Mouse (Mus musculus) monocyte, adult 5-6 weeks (primary cell): Measurements from ENCODE around the gene Gys2. TPM values are rescaled to one million over a fixed set of nuclear protein-coding genes. Genes with fewer than 3 reads are reported as not detected.

ENCODE experiments used
- ATAC-seq: fragments of 153-309, 156-312 bp; replicated peaks from 2 replicates; pipeline ENCODE4 v1.8.0; 2017; ENCODE audit warnings: mild to moderate bottlenecking; ENCODE audit not compliant: low TSS enrichment, insufficient number of reproducible peaks, severe bottlenecking, poor library complexity, low FRiP score
- total RNA-seq: library from RNA; stranded (forward); fragments of 200-1000, 200-491, 200-594 nt; gene quantifications from 3 replicates; pipeline ENCODE4 v1.2.3, GENCODE M21; 2017

The Gys2 gene
- total RNA-seq, 1 experiment from 2014 or later, result not detected

DNA sequence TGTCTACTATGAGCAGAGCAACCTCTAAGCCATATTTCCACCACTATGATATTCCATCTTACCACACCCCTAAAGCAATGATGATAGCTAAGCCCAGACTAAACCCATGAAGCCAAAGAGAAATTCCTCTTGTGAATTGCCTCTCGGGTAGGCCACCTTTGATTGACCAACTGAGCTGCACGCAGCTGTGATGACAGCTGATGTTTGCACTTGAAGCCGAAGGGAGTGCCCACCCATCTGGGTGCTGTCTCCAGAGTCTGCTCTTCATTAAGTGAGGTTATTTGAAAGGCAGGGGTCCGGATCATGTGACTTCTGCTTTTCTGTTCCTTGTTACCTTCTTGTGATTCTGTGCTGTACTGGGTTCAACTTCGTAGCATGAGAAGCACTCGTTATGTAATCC is 10.7 kb downstream of the Gys2 start:
- ATAC-seq, result no peak

DNA sequence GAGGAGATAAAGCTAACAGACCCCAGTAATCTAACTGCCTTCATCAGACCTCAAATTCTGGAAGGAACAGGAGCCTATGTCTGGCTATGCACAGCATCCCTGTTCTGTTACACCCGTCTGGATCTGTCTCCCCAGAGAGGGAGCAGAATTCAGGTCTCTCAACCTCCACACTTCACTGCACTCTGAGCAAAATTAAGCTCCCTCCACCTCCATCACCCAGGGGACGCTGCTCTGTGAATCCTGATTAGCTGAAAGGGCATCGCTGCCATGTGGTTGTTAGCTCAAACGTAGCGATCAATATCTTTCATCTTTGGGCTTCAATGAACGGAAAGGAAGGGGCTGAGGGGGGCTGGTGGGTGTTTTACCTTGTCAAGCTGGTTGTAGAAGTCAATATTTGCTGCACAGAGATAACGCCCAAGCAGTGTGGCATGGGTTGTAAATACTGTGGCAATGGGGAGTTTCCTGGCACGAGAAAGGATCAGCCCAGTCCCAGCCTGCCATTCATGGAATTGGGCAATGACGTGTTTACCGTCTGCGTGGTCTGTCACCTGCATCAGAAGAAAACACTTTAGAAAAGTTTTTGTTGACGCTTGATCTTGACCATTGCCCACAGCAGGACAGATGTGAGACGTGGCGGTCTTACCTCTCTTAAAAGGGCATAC is 13.8 kb downstream of the Gys2 start:
- ATAC-seq, result no peak

DNA sequence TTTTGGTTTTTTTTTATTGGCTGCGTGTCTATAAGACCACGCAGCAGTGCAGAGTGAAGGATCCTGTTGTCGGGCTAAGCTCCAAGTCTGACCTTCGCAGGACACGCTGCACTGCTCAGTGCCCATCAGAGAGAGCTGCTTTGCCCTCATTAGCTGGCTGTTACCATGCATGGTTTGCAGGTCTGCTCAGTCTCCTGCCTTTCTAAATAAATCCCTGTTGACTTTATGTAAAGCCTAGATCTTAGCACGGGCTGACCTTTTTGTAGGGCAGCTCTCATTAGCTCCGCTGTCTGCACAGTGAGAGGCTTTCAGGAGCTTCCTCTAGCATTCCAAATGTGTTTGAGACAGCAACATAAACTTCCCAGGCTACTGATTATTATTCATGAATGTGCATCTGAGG is 14.9 kb downstream of the Gys2 start:
- no peak for ATAC-seq

DNA sequence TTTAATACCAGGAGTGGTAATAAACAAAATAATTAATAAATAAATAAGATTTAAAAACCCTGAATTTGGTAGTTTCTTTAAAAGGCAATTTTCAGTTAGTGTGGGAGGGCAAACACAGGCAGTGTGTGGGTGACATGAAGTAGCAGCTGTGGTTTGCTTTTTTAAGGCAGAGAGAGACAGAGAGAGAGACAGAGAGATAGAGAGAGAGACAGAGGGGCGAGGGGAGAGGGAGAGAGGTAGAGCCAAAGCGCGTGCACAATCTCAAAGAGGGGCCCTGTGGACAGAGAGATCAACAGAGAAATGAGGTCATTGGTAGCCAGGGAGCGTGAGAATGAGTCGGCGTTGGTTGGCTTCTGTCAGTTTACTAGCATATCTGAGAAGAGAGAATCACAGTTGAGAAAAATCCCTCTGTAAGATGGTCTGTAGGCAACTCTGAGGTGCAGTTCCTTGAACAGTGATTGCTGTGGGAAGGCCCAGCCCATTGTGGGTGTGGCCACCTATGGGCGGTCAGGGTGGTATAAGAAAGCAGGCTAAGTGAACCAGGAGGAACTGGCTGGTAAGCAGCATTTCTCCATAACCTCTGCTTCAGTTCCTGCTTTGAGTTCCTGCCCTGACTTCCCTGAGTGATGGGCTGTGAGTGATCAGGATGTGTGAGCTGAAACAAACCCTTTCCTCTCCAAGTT is 17.5 kb downstream of the Gys2 start:
- ATAC-seq, result no peak

DNA sequence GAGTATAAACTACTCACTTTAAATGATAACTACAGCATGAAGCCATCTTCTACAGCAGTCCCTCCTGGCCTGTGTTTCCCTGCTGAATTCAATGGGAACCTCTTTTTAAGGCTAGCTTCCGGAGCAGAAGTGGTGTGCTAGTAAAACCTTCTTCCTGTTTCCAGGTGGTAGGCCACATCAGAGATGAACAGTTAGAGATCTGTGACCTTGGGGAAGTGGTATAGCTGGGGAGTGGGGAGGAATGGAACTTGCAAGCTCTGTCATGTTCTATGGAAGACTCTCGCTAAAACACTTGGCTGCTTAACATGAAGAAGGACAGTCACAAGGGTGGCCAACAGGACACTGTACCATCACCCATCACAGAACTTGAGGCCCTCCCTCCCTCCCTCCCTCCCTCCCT is 19.6 kb downstream of the Gys2 start:
- no peak for ATAC-seq

DNA sequence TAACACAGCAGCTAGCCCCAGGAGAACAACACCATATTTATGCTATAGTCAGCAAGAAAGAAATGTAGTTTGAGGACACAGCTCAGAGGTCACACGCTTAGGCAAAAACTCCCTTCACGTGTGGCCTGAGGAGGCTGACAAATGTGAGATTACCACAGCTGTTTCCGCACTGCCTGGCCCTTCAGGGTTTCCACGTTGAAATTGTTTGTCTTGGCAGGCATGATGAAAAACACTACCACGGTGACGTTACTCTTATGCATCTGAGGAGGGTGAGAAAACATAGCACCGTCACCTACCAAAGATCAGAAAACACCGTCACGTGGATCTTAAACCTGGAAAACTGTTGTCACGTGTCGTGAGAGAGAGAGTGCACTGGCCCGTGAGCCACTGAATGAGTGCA is 21.5 kb downstream of the Gys2 start:
- no peak for ATAC-seq

DNA sequence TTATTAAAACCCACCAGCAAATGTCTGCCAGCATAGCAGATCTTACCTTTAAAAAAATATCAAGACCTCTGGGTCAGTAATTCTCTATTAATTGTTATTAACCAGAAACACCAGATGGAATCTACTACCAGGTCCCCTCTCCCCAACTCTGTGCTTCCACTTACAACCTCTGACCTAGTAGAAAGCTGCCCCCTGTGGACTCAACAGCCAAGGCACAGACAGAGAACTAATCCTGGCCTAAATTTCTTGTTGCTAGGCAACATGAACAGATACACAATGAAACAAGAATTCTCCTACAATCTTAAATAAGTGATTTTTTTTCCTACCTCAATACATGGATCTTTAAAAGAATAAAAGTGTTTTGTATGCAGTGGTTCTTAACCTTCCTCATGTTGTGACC is 43.8 kb downstream of the Gys2 start:
- ATAC-seq, result no peak

DNA sequence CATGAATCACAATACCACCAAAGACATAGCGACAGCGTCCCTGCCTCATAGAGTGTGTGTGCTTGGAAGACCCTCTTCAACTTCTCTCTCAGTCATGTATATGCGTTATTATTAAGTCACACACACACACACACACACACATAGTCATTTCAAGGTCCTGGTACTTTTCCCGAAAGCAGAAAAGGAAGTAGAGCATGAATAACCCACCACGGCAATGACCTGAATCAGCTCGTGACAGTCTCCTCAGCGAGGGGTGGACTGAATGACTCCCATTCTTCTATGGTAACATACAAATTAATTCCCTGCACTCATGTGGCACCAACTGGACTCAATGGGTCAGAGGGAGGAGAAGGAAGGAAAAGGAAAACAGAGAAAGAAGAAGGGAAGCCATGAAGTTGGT is 47.9 kb downstream of the Gys2 start:
- no peak for ATAC-seq

DNA sequence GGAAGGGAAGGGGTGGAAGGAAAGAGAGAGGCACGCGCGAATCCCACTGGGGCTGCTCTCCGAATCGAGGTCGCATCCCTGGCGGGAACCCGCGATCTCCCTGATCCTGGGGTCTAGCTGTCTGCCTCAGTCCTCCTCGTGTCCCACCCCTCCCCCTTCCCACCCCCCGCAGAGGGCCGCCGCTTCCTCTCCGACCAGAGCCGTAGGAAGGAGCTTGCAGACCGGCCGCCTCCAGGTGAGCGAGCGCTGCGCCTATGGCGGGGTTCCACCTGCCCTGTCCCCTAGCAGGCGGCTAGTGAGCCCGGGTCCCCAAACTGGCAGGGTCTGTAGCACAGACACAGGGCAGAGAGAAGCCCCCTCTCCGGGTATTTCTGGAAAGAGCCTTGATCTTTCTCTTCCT is 58.3 kb downstream of the Gys2 start:
- no peak for ATAC-seq

DNA sequence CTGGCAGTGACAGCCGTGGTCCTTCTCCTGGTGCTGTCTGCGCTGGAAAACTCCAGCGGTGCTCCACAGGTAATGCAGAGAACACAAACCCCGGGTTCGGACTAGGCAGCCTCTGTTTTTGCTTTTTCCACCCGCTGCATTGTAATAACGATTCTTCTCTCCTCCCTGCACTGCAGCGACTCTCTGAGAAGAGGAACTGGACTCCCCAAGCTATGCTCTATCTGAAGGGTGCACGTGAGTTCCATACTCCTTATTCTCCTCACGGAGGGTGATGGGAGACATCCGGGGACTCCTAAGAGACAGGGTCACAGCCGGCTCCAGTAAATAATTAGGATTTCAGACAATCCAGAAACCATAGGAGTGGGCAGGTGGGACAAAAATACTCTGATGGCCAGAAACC is 59.1 kb downstream of the Gys2 start:
- ATAC-seq, result no peak

DNA sequence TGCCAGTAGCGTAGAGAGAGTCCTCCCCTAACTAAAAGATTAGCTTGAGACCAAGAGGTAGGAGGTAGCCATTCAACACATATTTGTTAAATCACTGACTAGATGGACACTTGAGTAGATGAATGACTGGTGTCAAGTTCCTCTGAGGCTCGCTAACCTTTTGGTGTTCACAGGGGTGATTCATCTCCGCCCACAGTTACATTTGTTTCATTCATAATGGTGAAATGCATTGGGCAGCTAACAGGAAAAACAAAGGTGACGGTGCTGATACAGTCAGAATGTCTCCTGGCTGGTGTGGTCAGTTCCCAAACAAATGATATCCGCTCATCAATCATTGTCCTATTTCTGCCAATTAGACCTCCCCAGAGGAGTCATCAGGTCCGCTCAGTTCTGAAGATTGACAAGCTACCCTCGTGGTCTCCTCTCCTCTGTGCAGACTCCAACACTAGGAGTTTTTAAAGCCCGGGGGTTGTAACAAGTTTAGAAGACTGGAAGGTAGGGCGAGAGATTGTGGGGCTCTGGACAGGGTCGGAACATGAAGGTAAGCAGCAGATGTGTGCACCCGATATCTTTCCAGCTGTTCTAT is 59.9 kb downstream of the Gys2 start, which contains the start of gene Spx:
TSS of gene Spx (plus strand) at position 536 of the 586 bp plus-strand sequence.
- ATAC-seq, result no peak

DNA sequence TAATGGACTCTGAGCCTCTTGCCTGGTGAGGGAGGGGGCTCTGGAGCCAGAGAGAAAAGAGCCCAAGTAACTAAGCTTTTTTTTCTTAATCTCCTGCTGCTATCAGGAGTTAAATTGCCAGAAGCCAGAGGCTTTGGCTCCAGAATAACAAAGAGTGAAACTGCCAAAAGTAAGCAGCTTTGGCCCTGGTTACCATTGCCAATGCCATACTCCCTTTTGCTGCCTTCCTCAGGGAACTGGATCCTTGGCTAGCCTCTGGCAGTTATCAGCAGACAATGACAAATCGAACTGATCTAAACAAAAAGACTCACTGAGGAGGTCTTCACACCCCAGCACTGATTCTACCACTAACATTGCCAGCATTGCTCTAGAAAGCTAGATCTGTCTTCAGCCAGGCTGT is 61.8 kb downstream of the Gys2 start:
- ATAC-seq, result no peak

DNA sequence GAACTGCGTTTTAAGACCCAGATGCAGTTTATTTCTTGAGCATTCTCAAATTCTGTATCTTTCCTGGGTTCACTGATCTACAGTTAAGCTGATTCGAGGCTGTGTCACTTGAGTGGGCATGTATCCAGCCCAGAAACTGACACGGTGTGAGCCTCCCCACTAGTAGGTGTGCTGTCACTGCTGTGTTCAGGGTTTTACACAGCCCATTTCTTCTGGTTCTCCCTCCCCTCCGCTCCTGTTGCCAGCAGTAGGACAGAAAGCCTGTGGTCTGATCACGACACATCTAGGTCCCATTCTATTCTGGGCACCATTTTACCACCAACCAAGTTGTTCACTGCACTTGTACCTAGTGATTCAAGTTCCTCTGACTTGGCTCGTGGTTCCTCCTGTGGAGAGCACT is 77.2 kb downstream of the Gys2 start:
- ATAC-seq, result no peak

DNA sequence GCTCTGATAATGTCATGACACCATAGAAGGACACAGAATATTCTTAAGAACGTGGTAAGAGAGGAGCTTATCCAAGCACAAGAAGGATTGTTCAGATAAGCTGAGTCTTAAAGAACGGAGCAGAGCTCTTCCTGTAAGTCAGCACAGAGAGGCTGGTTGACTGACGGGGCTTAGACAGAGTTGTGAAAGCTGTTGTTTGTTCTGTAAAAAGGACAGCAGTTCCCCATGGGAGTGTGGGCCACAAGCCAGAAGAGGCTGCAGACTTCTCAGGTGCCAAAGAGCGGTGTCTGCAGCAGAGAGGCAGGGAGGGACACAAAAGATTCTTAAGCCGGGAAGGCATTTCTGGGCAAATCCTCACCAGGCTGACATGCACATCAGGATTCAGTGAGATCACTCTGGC is 78.2 kb downstream of the Gys2 start:
- ATAC-seq, result no peak

DNA sequence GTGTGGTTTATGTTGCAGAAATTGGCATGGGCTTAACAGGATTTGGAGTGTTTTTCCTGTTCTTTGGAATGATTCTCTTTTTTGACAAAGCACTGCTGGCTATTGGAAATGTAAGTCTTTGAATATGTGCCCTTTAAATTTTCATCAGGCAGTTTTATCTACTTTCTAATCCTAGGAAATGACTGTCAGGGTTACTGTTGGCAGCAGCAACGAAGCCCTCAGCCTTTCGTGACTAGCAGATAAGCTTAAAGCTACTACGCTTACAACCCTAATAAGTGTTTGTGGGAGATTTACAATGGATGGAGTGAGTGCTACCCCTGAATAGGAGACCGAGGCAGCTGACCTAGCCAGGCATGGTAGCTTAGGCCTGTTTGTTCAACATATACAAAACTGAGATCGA is 80.6 kb downstream of the Gys2 start:
- no peak for ATAC-seq

DNA sequence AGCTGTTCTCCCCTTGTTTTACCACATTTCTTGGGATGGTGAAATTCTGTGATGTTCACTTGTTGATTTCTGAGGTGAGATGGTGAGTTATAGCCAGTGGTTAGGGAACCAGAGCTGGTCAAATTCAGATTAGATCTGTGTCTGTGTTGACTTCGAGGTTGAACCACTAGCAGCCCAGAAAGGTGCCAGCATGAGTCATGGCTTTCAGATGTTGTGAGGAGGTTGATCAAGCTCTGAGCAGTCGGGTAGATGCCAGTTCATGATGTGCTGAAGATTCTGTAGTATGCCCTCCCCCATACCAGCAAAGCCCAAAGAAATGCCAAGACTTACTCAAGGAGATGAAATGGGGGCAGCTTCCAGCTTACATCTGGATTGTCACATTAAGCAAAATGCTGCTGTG is 83.8 kb downstream of the Gys2 start:
- ATAC-seq, result no peak

DNA sequence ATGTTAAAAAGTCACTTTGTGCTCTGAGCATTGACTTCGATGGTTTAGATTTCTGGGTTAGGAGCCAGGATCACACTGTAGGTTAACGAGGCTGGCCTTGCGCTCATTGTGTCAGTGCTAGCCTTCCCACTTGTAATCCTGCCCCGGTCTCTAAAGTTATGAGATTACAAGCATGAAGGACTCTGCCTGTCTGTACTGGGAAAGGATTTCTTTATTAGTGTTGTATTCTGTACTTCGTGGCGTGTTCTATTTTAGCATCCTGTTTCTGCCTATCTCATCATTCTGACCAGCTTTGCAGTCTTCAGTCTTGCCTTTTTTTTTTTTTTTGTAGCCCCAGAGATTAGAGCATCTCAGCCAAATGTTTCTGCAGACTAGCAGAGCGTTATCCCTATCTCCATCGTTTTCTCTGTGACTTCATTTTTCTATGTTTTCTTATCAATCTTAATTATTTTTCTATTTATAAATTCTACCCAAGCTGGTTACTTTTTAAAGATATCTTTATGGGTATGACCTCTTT is 85.1 kb downstream of the Gys2 start:
- no peak for ATAC-seq

DNA sequence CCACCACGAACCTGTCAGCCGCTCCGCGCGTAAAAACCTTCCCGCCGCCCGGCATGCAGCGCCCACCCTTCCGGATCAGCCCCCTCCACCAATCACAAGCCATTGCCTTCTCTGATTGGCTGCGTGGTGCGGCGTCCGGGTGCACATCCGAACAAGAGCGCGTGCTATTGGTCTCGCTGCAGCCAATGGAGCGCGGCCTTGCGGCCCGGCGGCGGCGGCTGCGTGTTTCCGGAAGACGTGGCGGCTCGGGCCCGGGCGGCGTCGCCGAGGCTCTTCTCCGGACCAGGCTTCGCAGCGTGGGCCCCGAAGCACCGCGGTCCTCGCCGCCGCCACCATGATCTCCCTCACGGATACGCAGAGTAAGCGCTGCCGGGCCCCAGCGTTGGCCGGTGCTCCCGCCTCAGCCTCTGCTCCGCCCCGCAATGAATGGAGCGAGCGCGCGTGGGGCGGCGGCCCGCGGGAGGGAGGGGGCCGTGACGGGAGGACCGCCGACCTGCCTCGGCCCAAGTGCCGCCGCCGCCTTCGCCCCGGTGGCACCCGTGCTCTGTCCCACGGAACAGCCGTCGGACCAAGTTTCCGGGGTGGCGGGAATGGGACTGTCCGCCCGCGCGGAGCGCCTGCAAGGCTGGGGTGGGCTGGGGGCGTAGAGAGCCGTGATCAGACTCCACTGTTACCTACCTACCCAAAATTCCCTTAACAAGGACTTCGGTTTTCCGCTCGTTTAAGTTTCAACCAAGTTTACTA is 85.7 kb downstream of the Gys2 start, which contains the start of the genes Recql and Golt1b:
TSS of gene Recql (minus strand) at position 77 of the 744 bp plus-strand sequence.
TSS of gene Golt1b (plus strand) at position 211 of the 744 bp plus-strand sequence.
- peak; percentile 98 for ATAC-seq

DNA sequence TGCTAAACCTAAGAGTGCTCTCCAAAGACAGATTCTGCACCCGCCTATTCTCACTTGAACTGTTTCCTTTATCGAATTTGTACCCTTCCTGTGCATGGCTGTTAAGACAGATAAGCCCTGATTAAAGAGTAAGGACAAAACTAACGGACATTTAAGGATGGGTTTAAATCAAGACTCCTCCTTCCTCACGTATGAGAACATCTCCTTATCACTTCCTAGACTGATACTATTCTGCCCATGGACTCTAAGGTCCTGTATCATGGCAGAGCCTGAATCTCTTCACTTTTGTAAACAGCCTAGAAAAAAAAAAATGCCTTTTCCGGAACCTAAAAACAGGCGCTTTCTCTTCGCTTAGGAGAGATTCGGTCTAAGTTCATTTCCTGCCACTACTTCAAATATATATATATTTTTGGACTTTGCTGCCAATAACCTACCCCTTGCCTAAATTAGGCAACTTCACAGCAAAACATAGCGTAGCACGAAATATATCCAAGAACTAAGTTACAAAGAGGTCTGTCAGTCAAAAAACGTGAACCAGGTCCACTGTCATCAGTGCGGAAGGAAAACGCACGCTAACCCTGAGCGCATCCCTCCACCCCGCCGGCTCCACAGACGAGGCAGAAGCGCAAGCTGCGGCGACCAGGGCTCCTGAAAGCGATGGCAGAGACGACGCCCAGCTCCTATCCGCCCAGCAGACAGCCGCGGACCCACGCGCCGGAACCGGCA is 86.5 kb downstream of the Gys2 start:
- ATAC-seq, result no peak
